Mouse (Mus musculus): ENCODE measurements around the gene Agt. TPM values are rescaled to one million over a fixed set of nuclear protein-coding genes. Genes with fewer than 3 reads are reported as not detected.

The Agt gene
- total RNA-seq, 1 experiment, result not detected

GRCm38 (mm10) chr8:124586556-124586955 lies 17.1 kb upstream of the Agt start:
- Histone ChIP-seq H3K9ac (ENCODE audit: insufficient read depth, low read depth, low read length, poor library complexity, severe bottlenecking) (no peak overlapping the region), H3K27ac (ENCODE audit: insufficient read depth, low read depth, low read length, poor library complexity, severe bottlenecking) (no peak overlapping the region), H3K9me3 (ENCODE audit: control insufficient read depth, insufficient read depth, low read depth, low read length) (no peaks in the 10 kb centered on the region), H3K4me1 (ENCODE audit: control insufficient read depth in 2 of 2, insufficient read depth in 2 of 2, low read length in 2 of 2, poor library complexity in 1 of 2) (no peaks in the 10 kb centered on the region), H3K36me3 (ENCODE audit: control insufficient read depth, insufficient read depth, low read length, poor library complexity, severe bottlenecking) (no peaks in the 10 kb centered on the region), H3K4me3 (ENCODE audit: insufficient read depth in 1 of 2, low read depth in 1 of 2, low read length in 2 of 2, poor library complexity in 1 of 2, severe bottlenecking in 1 of 2) (no peak overlapping the region)
- DNase-seq (ENCODE audit: low read depth, low spot score), result no peak
- no peak for TF ChIP-seq ZNF384 (IDR thresholded peaks at IDR 0.05; ENCODE audit: low read depth, low read length)
- TF ChIP-seq CHD2 (IDR thresholded peaks at IDR 0.05; ENCODE audit: low read depth, low read length), result no peak
- no peak for TF ChIP-seq HCFC1 (IDR thresholded peaks at IDR 0.05; ENCODE audit: borderline replicate concordance, insufficient read depth, low read length)
- no peak for TF ChIP-seq MAFK (IDR thresholded peaks at IDR 0.05; ENCODE audit: insufficient read depth, low read depth, low read length)
- TF ChIP-seq ZC3H11A (IDR thresholded peaks at IDR 0.05; ENCODE audit: borderline replicate concordance, low read depth, low read length), result no peak
- in situ Hi-C loops (cut with MboI; ENCODE audit: low sequenced_read_pairs in 2 of 2, unreplicated experiment in 2 of 2), result no loop called here

- in situ Hi-C loops (cut with MboI; ENCODE audit: low sequenced_read_pairs in 2 of 2, unreplicated experiment in 2 of 2), result no loop called here
- H3K36me3 ChIP-seq (ENCODE audit: control insufficient read depth, insufficient read depth, low read length, poor library complexity, severe bottlenecking), result no peaks in the 10 kb centered on the region
- H3K9me3 ChIP-seq (ENCODE audit: control insufficient read depth, insufficient read depth, low read depth, low read length), result no peaks in the 10 kb centered on the region
- H3K4me3 ChIP-seq (ENCODE audit: insufficient read depth in 1 of 2, low read depth in 1 of 2, low read length in 2 of 2, poor library complexity in 1 of 2, severe bottlenecking in 1 of 2), result no peak overlapping the region
- H3K4me1 ChIP-seq (ENCODE audit: control insufficient read depth in 2 of 2, insufficient read depth in 2 of 2, low read length in 2 of 2, poor library complexity in 1 of 2), result no peaks in the 10 kb centered on the region
- no peak for DNase-seq (ENCODE audit: low read depth, low spot score)
- TF ChIP-seq MAFK (IDR thresholded peaks at IDR 0.05; ENCODE audit: insufficient read depth, low read depth, low read length) (no peak), ZNF384 (IDR thresholded peaks at IDR 0.05; ENCODE audit: low read depth, low read length) (no peak), ZC3H11A (IDR thresholded peaks at IDR 0.05; ENCODE audit: borderline replicate concordance, low read depth, low read length) (no peak), HCFC1 (IDR thresholded peaks at IDR 0.05; ENCODE audit: borderline replicate concordance, insufficient read depth, low read length) (no peak), CHD2 (IDR thresholded peaks at IDR 0.05; ENCODE audit: low read depth, low read length) (no peak)
- no peak overlapping the region for H3K9ac ChIP-seq (ENCODE audit: insufficient read depth, low read depth, low read length, poor library complexity, severe bottlenecking)
- H3K27ac ChIP-seq (ENCODE audit: insufficient read depth, low read depth, low read length, poor library complexity, severe bottlenecking), result no peak overlapping the region
These were observed 16.4 kb upstream of the Agt start for GRCm38 (mm10) chr8:124585718-124586425.

- Histone ChIP-seq H3K9ac (ENCODE audit: insufficient read depth, low read depth, low read length, poor library complexity, severe bottlenecking) (no peak overlapping the region), H3K9me3 (ENCODE audit: control insufficient read depth, insufficient read depth, low read depth, low read length) (no peaks in the 10 kb centered on the region), H3K4me1 (ENCODE audit: control insufficient read depth in 2 of 2, insufficient read depth in 2 of 2, low read length in 2 of 2, poor library complexity in 1 of 2) (peaks cover 0 to 3% of the 10 kb centered on the region in 2 experiments; a peak in 1 of 4 replicates), H3K4me3 (ENCODE audit: insufficient read depth in 1 of 2, low read depth in 1 of 2, low read length in 2 of 2, poor library complexity in 1 of 2, severe bottlenecking in 1 of 2) (no peak overlapping the region), H3K36me3 (ENCODE audit: control insufficient read depth, insufficient read depth, low read length, poor library complexity, severe bottlenecking) (no peaks in the 10 kb centered on the region), H3K27ac (ENCODE audit: insufficient read depth, low read depth, low read length, poor library complexity, severe bottlenecking) (no peak overlapping the region)
- no peak for DNase-seq (ENCODE audit: low read depth, low spot score)
- TF ChIP-seq CHD2 (IDR thresholded peaks at IDR 0.05; ENCODE audit: low read depth, low read length), result no peak
- TF ChIP-seq ZNF384 (IDR thresholded peaks at IDR 0.05; ENCODE audit: low read depth, low read length), result no peak
- no peak for TF ChIP-seq MAFK (IDR thresholded peaks at IDR 0.05; ENCODE audit: insufficient read depth, low read depth, low read length)
- TF ChIP-seq ZC3H11A (IDR thresholded peaks at IDR 0.05; ENCODE audit: borderline replicate concordance, low read depth, low read length), result no peak
- TF ChIP-seq HCFC1 (IDR thresholded peaks at IDR 0.05; ENCODE audit: borderline replicate concordance, insufficient read depth, low read length), result no peak
- in situ Hi-C loops (cut with MboI; ENCODE audit: low sequenced_read_pairs in 2 of 2, unreplicated experiment in 2 of 2), result no loop called here
These were observed 7.2 kb upstream of the Agt start for GRCm38 (mm10) chr8:124576751-124577150.

- Histone ChIP-seq H3K9me3 (ENCODE audit: control insufficient read depth, insufficient read depth, low read depth, low read length) (no peaks in the 10 kb centered on the region), H3K4me1 (ENCODE audit: control insufficient read depth in 2 of 2, insufficient read depth in 2 of 2, low read length in 2 of 2, poor library complexity in 1 of 2) (peaks cover 0 to 3% of the 10 kb centered on the region in 2 experiments; a peak in 1 of 4 replicates), H3K27ac (ENCODE audit: insufficient read depth, low read depth, low read length, poor library complexity, severe bottlenecking) (no peak within 1 kb of the TSS), H3K36me3 (ENCODE audit: control insufficient read depth, insufficient read depth, low read length, poor library complexity, severe bottlenecking) (no peaks in the 10 kb centered on the region), H3K4me3 (ENCODE audit: insufficient read depth in 1 of 2, low read depth in 1 of 2, low read length in 2 of 2, poor library complexity in 1 of 2, severe bottlenecking in 1 of 2) (no peak within 1 kb of the TSS), H3K9ac (ENCODE audit: insufficient read depth, low read depth, low read length, poor library complexity, severe bottlenecking) (no peak within 1 kb of the TSS)
- no peak for DNase-seq (ENCODE audit: low read depth, low spot score)
- in situ Hi-C loops (cut with MboI; ENCODE audit: low sequenced_read_pairs in 2 of 2, unreplicated experiment in 2 of 2), result no loop called here
- TF ChIP-seq ZC3H11A (IDR thresholded peaks at IDR 0.05; ENCODE audit: borderline replicate concordance, low read depth, low read length) (no peak), ZNF384 (IDR thresholded peaks at IDR 0.05; ENCODE audit: low read depth, low read length) (no peak), CHD2 (IDR thresholded peaks at IDR 0.05; ENCODE audit: low read depth, low read length) (no peak), MAFK (IDR thresholded peaks at IDR 0.05; ENCODE audit: insufficient read depth, low read depth, low read length) (no peak), HCFC1 (IDR thresholded peaks at IDR 0.05; ENCODE audit: borderline replicate concordance, insufficient read depth, low read length) (no peak)
These were observed 6.3 kb upstream of the Agt start, which contains the start of gene Capn9 for GRCm38 (mm10) chr8:124575811-124576210. TSS of gene Capn9 (plus strand) at chr8:124576111.
